Mouse (Mus musculus) stomach, embryonic 14.5 days (tissue): Measurements from ENCODE around the gene Cd33. TPM values are rescaled to one million over a fixed set of nuclear protein-coding genes. Genes with fewer than 3 reads are reported as not detected.

Source experiments
- ATAC-seq: fragments of 200-750 bp; cut with Nextera tagmentation; 2 replicates; pipeline ENCODE4 v1.8.0; 2017; ENCODE audit warnings: low read depth, moderate TSS enrichment; ENCODE audit not compliant: insufficient number of reproducible peaks, insufficient read depth, low FRiP score
- H3K27ac ChIP-seq: fragments of 300-500 bp; sonication (generic); 2 replicates; pipeline ENCODE4 v1.5.1; 2014; ENCODE audit warnings: mild to moderate bottlenecking, low read length, moderate library complexity, mixed read lengths
- H3K27me3 ChIP-seq: fragments of 300-500 bp; sonication (generic); 2 replicates; pipeline ENCODE4 v1.6.1; 2014; ENCODE audit warnings: low read length, control low read depth, mixed read lengths; ENCODE audit not compliant: control insufficient read depth, insufficient read depth
- H3K36me3 ChIP-seq: fragments of 300-500 bp; sonication (generic); 2 replicates; pipeline ENCODE4 v1.6.1; 2014; ENCODE audit warnings: mild to moderate bottlenecking, control low read depth, low read length, moderate library complexity, mixed read lengths; ENCODE audit not compliant: control insufficient read depth, insufficient read depth
- H3K4me1 ChIP-seq: fragments of 300-500 bp; sonication (generic); 2 replicates; pipeline ENCODE4 v1.6.1; 2014; ENCODE audit warnings: low read length, control low read depth, mixed read lengths; ENCODE audit not compliant: control insufficient read depth, insufficient read depth
- H3K4me2 ChIP-seq: fragments of 300-500 bp; sonication (generic); replicated peaks from 2 replicates; pipeline ENCODE4 v1.6.1; 2014; ENCODE audit warnings: low read depth, low read length, control low read depth
- H3K4me3 ChIP-seq: fragments of 300-500 bp; sonication (generic); 2 replicates; pipeline ENCODE4 v1.5.1; 2014; ENCODE audit warnings: low read depth, low read length, control low read depth
- H3K9ac ChIP-seq: fragments of 300-500 bp; sonication (generic); replicated peaks from 2 replicates; pipeline ENCODE4 v1.6.1; 2014; ENCODE audit warnings: low read depth, mild to moderate bottlenecking, control low read depth, low read length, moderate library complexity, mixed read lengths
- H3K9me3 ChIP-seq: fragments of 300-500 bp; sonication (generic); 2 replicates; pipeline ENCODE4 v1.6.1; 2016; ENCODE audit warnings: low read depth, low read length, control low read depth; ENCODE audit not compliant: control insufficient read depth
- WGBS: fragments of 180-500 bp; shearing (Covaris S2); extraction: QIAGEN DNeasy Blood & Tissue Kit; methylation state at CpG from one replicate; pipeline ENCODE4 v1.1.7; 2014; 5-methylcytosine and 5-hydroxymethylcytosine counted together
- polyA plus RNA-seq: library from polyadenylated mRNA; unstranded; fragments of >200 nt; fragmentation: Nextera tagmentation; extraction: Ambion mirVana; gene quantifications from 2 replicates; pipeline ENCODE4 v1.2.1, GENCODE M21; 2014

Cd33 gene
- polyA plus RNA-seq, result 1.9 and 4.3 TPM in 2 replicates

DNA sequence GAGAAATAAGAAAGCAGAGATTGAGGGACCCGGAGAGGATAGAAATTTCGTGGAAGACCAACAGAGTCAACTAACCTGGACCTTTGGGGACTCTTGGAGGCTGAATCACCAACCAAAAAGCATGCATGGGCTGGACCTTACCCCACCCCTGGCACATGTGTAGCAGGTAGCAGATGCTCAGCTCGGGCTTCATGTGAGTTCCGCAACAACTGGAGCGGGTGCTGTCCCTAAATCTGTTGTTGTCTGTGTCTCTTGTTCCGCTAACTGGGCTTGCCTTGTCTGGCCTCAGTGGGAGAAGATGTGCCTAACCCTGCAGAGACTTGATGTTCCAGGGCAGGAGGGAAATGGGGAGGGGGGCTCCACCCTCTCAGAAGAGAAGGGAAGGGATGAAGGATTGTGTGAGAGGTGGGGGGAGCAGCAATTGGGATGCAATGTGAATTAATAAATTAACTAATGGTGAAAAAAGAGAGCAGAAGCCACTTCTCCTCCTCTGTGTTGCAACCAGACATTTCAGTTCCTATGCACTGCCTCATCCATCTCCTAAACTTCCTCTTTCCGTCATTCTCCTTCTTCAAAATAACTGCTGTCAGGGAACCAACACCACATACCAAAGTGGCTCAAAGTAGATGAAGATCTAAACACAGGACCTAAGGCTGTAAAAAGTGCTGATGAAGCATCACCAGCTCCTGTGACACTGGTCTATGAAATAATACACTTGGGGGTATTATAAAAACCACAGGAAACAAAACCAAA lies at the start of gene Cd33:
TSS of gene Cd33 (minus strand) at position 204 of the 753 bp plus-strand sequence.
- Histone ChIP-seq H3K4me3 (no peak within 1 kb of the TSS), H3K9ac (no peak within 1 kb of the TSS), H3K27me3 (no peaks in the 10 kb centered on the region), H3K4me2 (no peak within 1 kb of the TSS), H3K27ac (no peak within 1 kb of the TSS), H3K36me3 (no peaks in the 10 kb centered on the region), H3K4me1 (no peaks in the 10 kb centered on the region), H3K9me3 (no peaks in the 10 kb centered on the region)
- 82% methylated on average over 7 of the region's 7 CpGs for WGBS
- no peak for ATAC-seq

DNA sequence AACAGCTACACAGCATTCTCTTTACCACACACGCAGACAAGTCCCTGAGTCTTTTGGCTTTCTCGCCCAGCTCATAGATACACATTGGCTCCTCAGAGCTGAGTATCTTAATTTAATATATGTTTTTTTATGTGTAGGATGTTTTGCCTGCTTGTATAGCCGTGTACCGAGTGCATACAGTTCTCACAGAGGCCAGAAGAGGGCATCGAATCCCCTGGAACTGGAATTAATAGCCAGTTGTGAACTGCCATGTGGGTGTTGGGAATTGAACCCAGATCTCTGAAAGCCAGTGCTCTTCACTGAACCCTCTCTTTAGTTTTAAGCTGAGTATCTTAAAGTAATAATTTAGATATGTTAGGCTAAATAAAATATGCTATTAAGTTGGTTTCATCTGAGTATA lies 40.6 kb upstream of the Cd33 start:
- no peak overlapping the region for H3K4me3 ChIP-seq
- no peak overlapping the region for H3K27ac ChIP-seq
- H3K4me2 ChIP-seq, result no peak overlapping the region
- peaks cover 4% of the 10 kb centered on the region; the same call in 1 of the 2 replicates for H3K4me1 ChIP-seq
- H3K9ac ChIP-seq, result no peak overlapping the region
- peaks cover 45% of the 10 kb centered on the region for H3K36me3 ChIP-seq
- WGBS, result 93% methylated on average over 5 of the region's 5 CpGs
- no peaks in the 10 kb centered on the region for H3K9me3 ChIP-seq
- no peaks in the 10 kb centered on the region for H3K27me3 ChIP-seq
- no peak for ATAC-seq

DNA sequence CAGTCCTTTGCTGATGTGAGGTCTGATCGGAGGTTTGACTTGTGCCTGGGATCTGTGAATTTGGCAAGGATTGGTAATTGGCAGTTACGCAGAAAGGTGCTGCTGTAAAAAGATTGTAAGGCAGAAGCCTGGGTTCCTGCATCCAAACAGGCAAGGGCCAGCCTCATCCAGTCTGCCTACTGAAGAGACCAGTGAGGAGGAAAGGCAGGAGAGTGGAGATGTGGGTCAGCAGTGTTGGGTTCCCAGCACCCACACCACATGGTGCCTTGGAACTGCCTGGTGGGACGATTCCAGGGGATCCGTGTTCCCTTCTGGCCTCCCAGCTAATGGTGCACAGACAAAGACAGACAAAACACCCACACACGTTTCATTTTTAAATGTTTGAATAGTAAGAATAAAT lies 36.3 kb upstream of the Cd33 start:
- 52% methylated on average over 5 of the region's 5 CpGs for WGBS
- peak overlapping the region; percentile 45 for H3K9ac ChIP-seq
- H3K9me3 ChIP-seq, result no peaks in the 10 kb centered on the region
- H3K4me3 ChIP-seq, result peak overlapping the region; percentile 52
- peak overlapping the region; percentile 54 for H3K4me2 ChIP-seq
- H3K27me3 ChIP-seq, result no peaks in the 10 kb centered on the region
- H3K27ac ChIP-seq, result no peak overlapping the region
- H3K36me3 ChIP-seq, result peaks cover 16% of the 10 kb centered on the region
- ATAC-seq, result no peak
- peaks cover 4% of the 10 kb centered on the region; the same call in 1 of the 2 replicates for H3K4me1 ChIP-seq

DNA sequence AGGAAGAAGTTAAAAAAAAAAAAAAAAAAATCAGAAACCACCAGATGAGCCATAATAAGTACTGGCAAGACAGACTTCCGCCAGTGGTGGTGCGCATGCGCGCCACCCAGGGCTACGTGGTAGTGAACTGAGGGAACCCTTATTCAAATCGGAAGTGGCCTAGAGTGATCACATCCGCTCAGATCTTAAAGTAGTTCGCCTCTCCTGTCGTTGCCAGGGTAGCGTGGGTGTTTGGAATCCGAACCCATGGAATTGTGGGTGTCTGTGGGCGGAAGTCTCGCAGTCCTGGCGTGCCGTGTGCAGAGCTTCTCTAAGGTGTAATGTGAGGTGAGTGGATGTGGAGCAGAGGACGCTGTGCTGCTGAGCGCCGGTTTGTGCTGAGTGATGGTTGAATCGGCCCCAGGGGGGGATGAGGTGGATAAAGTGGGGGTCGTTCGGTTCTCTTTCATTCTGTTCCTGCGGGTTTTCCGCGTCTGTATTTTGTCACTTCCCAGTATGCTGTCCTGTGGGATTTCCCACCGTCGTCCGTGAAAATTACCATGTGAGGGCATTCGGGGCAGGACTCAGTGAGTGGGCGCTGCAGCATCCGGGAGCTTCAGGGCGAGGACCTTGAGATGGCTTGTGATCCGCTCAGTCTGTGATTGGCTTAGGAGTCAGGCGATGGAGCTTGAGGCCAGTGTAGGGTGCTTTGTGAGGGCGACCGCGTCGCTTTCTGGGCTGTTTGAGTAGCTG lies 35.4 kb upstream of the Cd33 start, which contains the start of gene Zfp719:
TSS of gene Zfp719 (plus strand) at position 171 of the 732 bp plus-strand sequence.
- peak within 1 kb of the TSS; percentile 66 for H3K27ac ChIP-seq
- peaks cover 11% of the 10 kb centered on the region for H3K36me3 ChIP-seq
- WGBS, result under 1% methylated on average over 37 of the region's 37 CpGs
- peak within 1 kb of the TSS; percentile 52 for H3K4me3 ChIP-seq
- ATAC-seq, result peak; percentile 97
- peaks cover 4% of the 10 kb centered on the region; the same call in 1 of the 2 replicates for H3K4me1 ChIP-seq
- no peaks in the 10 kb centered on the region for H3K9me3 ChIP-seq
- H3K4me2 ChIP-seq, result peak within 1 kb of the TSS; percentile 54
- H3K9ac ChIP-seq, result peak within 1 kb of the TSS; percentile 45
- no peaks in the 10 kb centered on the region for H3K27me3 ChIP-seq

DNA sequence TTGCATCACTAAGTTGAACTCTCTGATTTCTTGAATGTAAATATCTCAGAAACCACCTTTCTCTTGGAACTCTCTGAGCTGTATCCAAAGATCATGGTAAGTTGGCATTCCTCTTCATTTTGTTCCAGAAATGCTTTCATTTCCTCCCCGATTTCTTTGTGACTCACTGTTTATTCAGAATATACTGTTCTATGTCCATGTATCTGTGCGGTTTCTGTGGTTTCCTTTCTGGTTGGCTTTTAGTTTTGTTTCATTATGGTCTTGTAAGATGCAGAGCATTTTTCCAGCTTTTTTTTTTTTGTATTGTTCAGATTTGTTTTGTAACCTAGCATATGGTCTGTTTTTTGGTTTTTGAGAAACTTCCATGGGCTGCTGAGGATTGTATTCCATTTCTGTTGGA lies 27.0 kb upstream of the Cd33 start:
- no peaks in the 10 kb centered on the region for H3K4me1 ChIP-seq
- no peak overlapping the region for H3K27ac ChIP-seq
- no peak overlapping the region for H3K4me3 ChIP-seq
- ATAC-seq, result no peak
- no peaks in the 10 kb centered on the region for H3K27me3 ChIP-seq
- WGBS, result 95% methylated on average over 2 of the region's 2 CpGs
- no peaks in the 10 kb centered on the region for H3K9me3 ChIP-seq
- H3K36me3 ChIP-seq, result peaks cover 47% of the 10 kb centered on the region
- no peak overlapping the region for H3K9ac ChIP-seq
- H3K4me2 ChIP-seq, result no peak overlapping the region

DNA sequence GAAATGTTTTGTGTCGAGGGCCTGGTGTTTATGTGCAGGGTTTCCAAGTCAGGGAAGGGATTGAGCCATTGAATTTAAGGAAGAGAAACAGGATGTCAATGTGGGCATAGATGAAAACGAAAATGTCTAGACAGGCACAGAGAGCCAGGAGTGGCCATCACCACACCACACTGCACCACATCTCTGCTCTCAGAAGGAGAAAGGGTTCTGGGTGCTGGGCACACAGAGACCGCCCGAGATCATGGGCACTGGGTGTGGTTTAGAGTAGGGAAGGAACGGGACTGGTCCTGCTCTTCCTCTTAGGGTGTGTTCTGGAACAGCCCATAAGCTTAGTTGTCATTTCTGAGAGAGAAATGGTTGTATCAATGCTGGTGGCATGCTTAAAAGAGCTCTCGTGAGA lies 19.1 kb upstream of the Cd33 start:
- Histone ChIP-seq H3K27ac (no peak overlapping the region), H3K4me3 (peak overlapping the region; percentile 72), H3K4me1 (peaks cover 7% of the 10 kb centered on the region; the same call in 1 of the 2 replicates), H3K9ac (0 out of 2 replicates have a peak overlapping the region, but pooled peaks have one; percentile 81), H3K27me3 (no peaks in the 10 kb centered on the region), H3K4me2 (peak overlapping the region; percentile 79), H3K36me3 (peaks cover 21% of the 10 kb centered on the region), H3K9me3 (no peaks in the 10 kb centered on the region)
- ATAC-seq, result no peak
- 55% methylated on average over 6 of the region's 6 CpGs for WGBS

DNA sequence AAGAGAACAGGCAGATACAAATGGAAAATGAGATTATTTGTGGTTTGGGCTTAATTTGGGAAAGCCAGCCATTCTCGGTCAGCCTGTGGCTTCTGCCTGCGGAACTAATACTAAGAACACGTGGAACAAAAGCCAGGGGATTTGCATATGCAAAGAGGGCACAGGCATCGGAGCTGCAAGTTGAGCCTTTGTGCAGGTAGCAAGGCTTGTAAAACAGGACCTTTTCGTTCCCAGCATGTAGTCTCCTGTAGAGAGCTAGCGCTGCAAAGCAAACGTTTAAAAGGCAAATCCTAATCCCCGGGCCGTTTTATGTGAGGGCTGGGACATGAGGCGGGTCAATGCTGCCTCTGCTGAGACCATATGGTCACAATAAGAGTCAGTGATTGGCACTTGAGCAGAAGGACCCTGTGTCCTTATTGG lies 18.4 kb upstream of the Cd33 start:
- Histone ChIP-seq H3K4me3 (peak overlapping the region; percentile 72), H3K27ac (peak overlapping the region; percentile 61), H3K4me1 (peaks cover 7% of the 10 kb centered on the region; the same call in 1 of the 2 replicates), H3K4me2 (peak overlapping the region; percentile 79), H3K27me3 (no peaks in the 10 kb centered on the region), H3K9me3 (no peaks in the 10 kb centered on the region), H3K9ac (peak overlapping the region; percentile 81), H3K36me3 (peaks cover 15% of the 10 kb centered on the region)
- no peak for ATAC-seq
- 0% methylated on average over 10 of the region's 10 CpGs for WGBS

GRCm38 (mm10) chr7:43562006-43562633 lies 17.9 kb upstream of the Cd33 start, which contains the start of gene Zfp658:
TSS of gene Zfp658 (plus strand) at chr7:43562256.
- ATAC-seq, result peak; percentile 86; the same call in 1 of the 2 replicates
- Histone ChIP-seq H3K36me3 (peaks cover 10% of the 10 kb centered on the region), H3K27me3 (no peaks in the 10 kb centered on the region), H3K4me3 (peak within 1 kb of the TSS; percentile 72), H3K4me2 (peak within 1 kb of the TSS; percentile 79), H3K4me1 (peaks cover 7% of the 10 kb centered on the region; the same call in 1 of the 2 replicates), H3K27ac (peak within 1 kb of the TSS; percentile 61), H3K9me3 (no peaks in the 10 kb centered on the region), H3K9ac (peak within 1 kb of the TSS; percentile 81)
- under 1% methylated on average over 27 of the region's 27 CpGs for WGBS
